Comparison of ENCODE assay signal across 11 mouse cellular contexts in the genomic region with DNA sequence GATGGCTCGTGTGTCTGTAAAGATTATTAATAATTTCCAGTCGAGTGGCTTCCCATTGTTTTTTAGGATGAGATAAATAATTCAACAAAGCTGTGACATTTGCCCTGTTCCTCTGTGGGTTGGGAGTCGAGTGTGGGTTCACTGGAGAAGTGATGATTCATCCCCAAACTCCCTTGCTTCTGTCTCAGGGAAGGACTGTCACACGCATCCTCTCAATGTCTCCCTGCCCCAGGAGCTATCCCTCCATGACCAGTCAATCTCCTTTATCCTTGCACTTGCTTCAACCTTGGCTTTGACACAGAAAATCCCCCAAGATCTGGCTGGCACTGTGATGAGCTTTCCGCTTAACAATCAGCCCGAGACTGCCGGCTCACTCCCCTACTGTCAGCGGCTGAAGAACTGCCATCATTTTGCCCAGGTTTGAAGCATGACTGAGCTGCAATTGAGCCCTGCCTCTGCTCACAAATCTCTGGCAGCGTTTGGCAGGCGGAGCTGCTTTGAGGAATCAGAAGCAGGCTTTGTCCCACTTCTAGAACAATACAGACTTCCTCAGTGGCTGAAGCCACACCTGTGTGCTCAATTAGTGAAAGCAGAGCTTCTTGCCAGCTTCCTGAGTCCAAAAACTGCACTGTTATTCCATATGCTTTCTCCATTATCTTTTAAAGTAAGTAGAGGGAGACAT.
DNase-seq lines count a peak whose midpoint lies in the region; ATAC-seq and TF ChIP-seq lines count a peak whose summit lies in the region.
"Had no signal": no experiment of that assay in that cellular context is flagged by ENCODE, and none has a peak within 500 bp of the region (broad histone marks: within the 10 kb centered on the region; RNA-seq: fewer than 3 reads in every experiment).

No protein-coding gene starts in this region.

- peak overlapping the region; percentile 39; the same call in 1 of the 2 replicates for H3K9ac ChIP-seq in midbrain, embryonic 16.5 days (ENCODE audit: low read depth, low read length)

- H3K4me2 ChIP-seq in midbrain, embryonic 16.5 days (ENCODE audit: low read length): peak overlapping the region; percentile 25; the same call in 1 of the 2 replicates

- H3K9me3 ChIP-seq in midbrain, embryonic 16.5 days (replicated peaks; ENCODE audit: control insufficient read depth, low read length, poor library complexity, severe bottlenecking): no peaks in the 10 kb centered on the region

- H3K4me3 ChIP-seq in layer of hippocampus, adult 2 months: no peak overlapping the region
- H3K4me3 ChIP-seq in midbrain, embryonic 16.5 days (ENCODE audit: low read depth, low read length): no peak overlapping the region
- H3K4me3 ChIP-seq: left cerebral cortex, adult 2 months had no signal

- peak; percentile 77 for ATAC-seq in midbrain, embryonic 16.5 days
- ATAC-seq: lung, postnatal 0 days had no signal

- 23% methylated on average over 10 of the region's 10 CpGs for WGBS in midbrain, embryonic 16.5 days

- peak; percentile 29 to 40 for DNase-seq in cerebellum, postnatal 25 days
- no peak for DNase-seq in cerebellum, adult 9-11 months
- DNase-seq in layer of hippocampus, adult 2 months (ENCODE audit: low spot score in 2 of 2): no peak
- no peak for DNase-seq in layer of hippocampus, adult 9-10 months (ENCODE audit: low spot score)
- DNase-seq in heart, adult 8-10 months (ENCODE audit: low spot score): peak; percentile 72
- DNase-seq in T-cell, adult 2 months (ENCODE audit: low spot score): no peak
- DNase-seq in urinary bladder, postnatal 14 days (ENCODE audit: low spot score): no peak

- H3K4me1 ChIP-seq in midbrain, embryonic 16.5 days (ENCODE audit: control insufficient read depth, insufficient read depth, low read length): peaks cover 11% of the 10 kb centered on the region

- H3K27me3 ChIP-seq in midbrain, embryonic 16.5 days (ENCODE audit: control insufficient read depth, insufficient read depth, low read depth, low read length): no peaks in the 10 kb centered on the region
- H3K27me3 ChIP-seq: CH12.LX had no signal

- H3K27ac ChIP-seq in layer of hippocampus, adult 2 months: peak overlapping the region; percentile 32; the same call in 1 of the 2 replicates
- H3K27ac ChIP-seq in midbrain, embryonic 16.5 days (ENCODE audit: low read length): peak overlapping the region; percentile 72
- H3K27ac ChIP-seq: left cerebral cortex, adult 2 months had no signal

- H3K36me3 ChIP-seq in midbrain, embryonic 16.5 days (ENCODE audit: control insufficient read depth, insufficient read depth, low read length): no peaks in the 10 kb centered on the region

- TF ChIP-seq CTCF in layer of hippocampus, adult 2 months (conservative IDR thresholded peaks at IDR 0.05): no peak

Comparison
In these comparisons a context has a peak if more than half of its experiments do, and no peak if none do; other contexts are left out.
1. DNase-seq: peak in cerebellum, postnatal 25 days (2 of 2) and heart, adult 8-10 months (single experiment); none in cerebellum, adult 9-11 months (single experiment), layer of hippocampus, adult 2 months (0 of 2), layer of hippocampus, adult 9-10 months (single experiment), T-cell, adult 2 months (single experiment) and urinary bladder, postnatal 14 days (single experiment).